Mouse (Mus musculus) forebrain, embryonic 10.5 days (tissue): ENCODE results near the gene Vdr. TPM values are rescaled to one million over a fixed set of nuclear protein-coding genes. Genes with fewer than 3 reads are reported as not detected.
A peak's percentile ranks its signal among the peaks of the same experiment; 100 is the strongest.

Source experiments
- DNase-seq: peaks from one replicate; pipeline ENCODE4 v3.0.0-alpha.2; 2017; ENCODE audit warnings: low spot score; ENCODE audit errors: extremely low spot score
- H3K27ac ChIP-seq: fragments of 300-500 bp; sonication (generic); 2 replicates; pipeline ENCODE4 v1.5.1; 2016; ENCODE audit warnings: mild to moderate bottlenecking
- H3K27me3 ChIP-seq: fragments of 300-500 bp; sonication (generic); 2 replicates; pipeline ENCODE4 v1.6.1; 2016; ENCODE audit warnings: mild to moderate bottlenecking; ENCODE audit not compliant: poor library complexity, severe bottlenecking
- H3K36me3 ChIP-seq: fragments of 300-500 bp; sonication (generic); replicated peaks from 2 replicates; pipeline ENCODE4 v1.6.1; 2016; ENCODE audit warnings: mild to moderate bottlenecking, moderate library complexity
- H3K4me1 ChIP-seq: fragments of 300-500 bp; sonication (generic); 2 replicates; pipeline ENCODE4 v1.6.1; 2016
- H3K4me3 ChIP-seq: fragments of 300-500 bp; sonication (generic); 2 replicates; pipeline ENCODE4 v1.5.1; 2016; ENCODE audit warnings: mild to moderate bottlenecking, moderate library complexity
- H3K9me3 ChIP-seq: fragments of 300-500 bp; sonication (generic); 2 replicates; pipeline ENCODE4 v1.6.1; 2016; ENCODE audit warnings: mild to moderate bottlenecking, moderate library complexity
- WGBS: fragments of 180-500 bp; shearing (Covaris S2); methylation state at CpG from one replicate; pipeline ENCODE4 v1.1.7; 2016; 5-methylcytosine and 5-hydroxymethylcytosine counted together
- polyA plus RNA-seq: library from polyadenylated mRNA; unstranded; fragments of >200 nt; fragmentation: Nextera tagmentation; extraction: Ambion mirVana; gene quantifications from 2 replicates; pipeline ENCODE4 v1.2.1, GENCODE M21; 2016

Gene Vdr
- polyA plus RNA-seq, 1 experiment from 2014 or later = 0.67 TPM

DNA sequence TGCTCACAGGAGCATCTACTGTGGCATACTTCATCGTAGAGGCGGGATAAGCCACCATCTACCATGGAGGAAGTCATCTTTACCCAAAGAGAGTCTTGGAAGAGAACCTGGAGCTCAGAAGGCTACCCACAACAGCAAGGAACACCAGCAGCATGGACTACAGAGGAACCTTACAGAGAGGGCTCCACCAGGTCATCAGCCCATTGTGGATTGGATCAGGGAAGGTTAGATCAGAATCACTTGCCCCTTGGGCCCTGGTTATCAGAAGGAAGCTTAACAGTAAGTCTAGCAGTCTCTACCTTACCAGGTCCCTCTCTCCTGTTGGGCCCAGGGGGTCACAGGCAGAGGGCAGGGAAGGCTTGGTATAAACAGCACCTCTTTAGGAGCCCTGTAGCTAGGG, 71.4 kb downstream of the Vdr start:
- no peaks in the 10 kb centered on the region for H3K36me3 ChIP-seq
- DNase-seq = no peak
- H3K4me1 ChIP-seq = peaks cover 45% of the 10 kb centered on the region
- H3K27ac ChIP-seq = peak overlapping the region; percentile 26; the same call in 1 of the 2 replicates
- WGBS = 91% methylated on average over 2 of the region's 2 CpGs
- H3K9me3 ChIP-seq = no peaks in the 10 kb centered on the region
- H3K27me3 ChIP-seq = peaks cover 8% of the 10 kb centered on the region
- no peak overlapping the region for H3K4me3 ChIP-seq

GRCm38 (mm10) chr15:97838395-97838794, 72.0 kb downstream of the Vdr start:
- Histone ChIP-seq H3K9me3 (no peaks in the 10 kb centered on the region), H3K36me3 (no peaks in the 10 kb centered on the region), H3K4me3 (no peak overlapping the region), H3K27me3 (peaks cover 14% of the 10 kb centered on the region), H3K4me1 (peaks cover 43% of the 10 kb centered on the region), H3K27ac (no peak overlapping the region)
- WGBS = 76% methylated on average over 4 of the region's 4 CpGs
- no peak for DNase-seq

DNA sequence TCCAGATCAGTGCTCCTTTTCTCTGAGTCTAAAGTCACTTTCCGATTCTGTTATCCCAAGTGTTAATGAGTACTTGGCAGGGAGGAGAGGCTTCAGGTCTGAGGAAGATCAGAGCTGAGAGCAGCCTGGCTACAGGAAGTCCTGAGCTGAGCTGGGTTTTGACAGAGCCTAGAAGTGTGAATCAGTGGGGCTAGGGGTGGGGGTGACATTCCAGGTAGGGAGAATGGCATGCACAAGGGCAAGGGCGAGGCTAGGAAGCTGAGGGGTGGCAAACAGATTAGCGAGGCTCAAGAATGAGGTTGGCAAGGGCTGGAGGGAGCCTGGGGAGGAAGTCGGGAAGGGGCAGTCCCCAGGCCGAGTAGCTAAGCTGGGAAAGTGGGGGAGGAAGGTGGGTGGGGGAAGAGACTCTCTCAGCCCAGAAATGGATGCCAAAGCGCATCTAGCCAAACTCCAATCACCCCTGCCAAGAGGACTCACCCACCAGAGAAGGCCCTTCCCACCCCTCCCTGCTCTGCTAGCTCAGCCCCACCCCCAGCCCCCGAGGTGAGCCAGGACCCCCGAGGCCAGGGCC, 72.9 kb downstream of the Vdr start:
- peaks cover 22% of the 10 kb centered on the region for H3K27me3 ChIP-seq
- peak overlapping the region; percentile 58 for H3K27ac ChIP-seq
- 26% methylated on average over 8 of the region's 8 CpGs for WGBS
- H3K4me1 ChIP-seq = peaks cover 50% of the 10 kb centered on the region
- DNase-seq = no peak
- no peak overlapping the region for H3K4me3 ChIP-seq
- H3K36me3 ChIP-seq = no peaks in the 10 kb centered on the region
- H3K9me3 ChIP-seq = no peaks in the 10 kb centered on the region

GRCm38 (mm10) chr15:97836894-97837247, 73.6 kb downstream of the Vdr start:
- Histone ChIP-seq H3K9me3 (no peaks in the 10 kb centered on the region), H3K4me3 (no peak overlapping the region), H3K27ac (no peak overlapping the region), H3K4me1 (peaks cover 57% of the 10 kb centered on the region), H3K36me3 (no peaks in the 10 kb centered on the region), H3K27me3 (peaks cover 27% of the 10 kb centered on the region)
- no peak for DNase-seq
- WGBS = 80% methylated on average over 8 of the region's 8 CpGs

DNA sequence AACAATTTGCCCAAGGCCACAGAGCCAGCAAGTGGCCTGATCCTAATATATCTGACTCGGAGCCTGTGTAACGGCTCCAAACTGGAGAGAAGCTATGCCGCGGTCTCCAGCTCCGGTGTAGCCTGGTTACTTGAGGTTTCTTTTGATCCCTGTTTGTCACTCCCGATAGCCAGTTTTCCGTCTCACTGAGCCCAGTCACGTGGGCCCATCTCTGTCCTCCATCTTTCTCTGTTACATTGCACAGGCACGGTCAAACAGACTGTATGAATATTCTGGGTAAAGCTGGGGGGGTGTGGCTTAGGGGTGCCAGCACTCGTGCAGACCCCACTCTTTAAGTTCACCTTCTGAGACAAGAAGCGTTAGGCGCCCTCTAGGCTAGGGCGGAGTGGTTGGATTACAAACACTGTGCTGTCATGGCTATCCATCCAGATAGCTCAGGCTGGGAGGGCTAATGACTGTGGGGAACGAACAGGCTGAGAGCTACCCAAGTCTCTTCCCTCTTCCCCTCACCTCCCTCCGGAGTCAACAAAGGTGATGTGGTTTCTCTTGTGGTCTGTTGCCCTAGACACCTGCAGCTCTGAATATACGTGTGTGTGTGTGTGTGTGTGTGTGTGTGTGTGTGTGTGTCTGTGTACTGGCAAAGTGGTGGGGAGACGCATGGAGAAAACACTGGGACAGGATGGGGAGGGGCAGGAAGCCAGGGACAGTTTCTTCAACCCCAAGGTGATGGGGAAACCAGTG, 74.1 kb downstream of the Vdr start:
- no peaks in the 10 kb centered on the region for H3K36me3 ChIP-seq
- H3K4me3 ChIP-seq = no peak overlapping the region
- WGBS = 57% methylated on average over 17 of the region's 17 CpGs
- no peaks in the 10 kb centered on the region for H3K9me3 ChIP-seq
- no peak for DNase-seq
- H3K27ac ChIP-seq = no peak overlapping the region
- H3K4me1 ChIP-seq = peaks cover 62% of the 10 kb centered on the region
- peaks cover 27% of the 10 kb centered on the region for H3K27me3 ChIP-seq

DNA sequence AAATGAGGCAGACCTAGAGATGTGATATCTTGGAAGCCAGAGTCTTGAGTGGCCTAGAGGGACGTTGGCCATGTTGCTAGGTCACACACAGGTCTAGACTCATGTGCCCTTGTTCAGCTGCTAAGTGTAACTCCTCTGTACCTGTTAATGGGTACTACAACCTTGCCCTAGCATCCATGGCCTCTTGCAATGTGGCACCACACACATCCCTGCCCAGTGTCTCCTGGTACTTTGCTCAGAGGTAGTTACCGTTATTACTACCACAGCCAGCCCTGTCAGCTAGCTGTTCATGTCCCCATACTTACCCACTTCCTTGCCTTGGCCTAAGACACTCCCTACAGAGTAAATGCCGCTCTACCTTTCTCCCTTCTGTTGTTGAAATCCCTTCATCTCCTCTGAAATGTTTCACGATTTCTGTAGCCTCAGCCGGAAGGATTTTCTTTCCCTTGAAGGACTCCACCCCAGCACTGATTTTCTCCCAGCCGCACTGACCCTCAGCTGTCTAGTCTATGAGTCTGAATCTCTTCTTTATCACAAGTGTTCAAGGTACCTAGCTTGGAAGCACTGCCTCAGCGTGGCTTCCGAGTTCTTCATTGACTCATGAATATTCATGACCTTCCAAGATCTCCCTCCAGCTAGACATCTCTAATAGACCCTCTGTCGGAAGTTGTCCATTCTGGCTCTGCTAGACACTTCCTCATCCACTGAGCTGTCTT, 77.5 kb downstream of the Vdr start:
- no peak for DNase-seq
- peaks cover 68% of the 10 kb centered on the region for H3K4me1 ChIP-seq
- H3K27ac ChIP-seq = peak overlapping the region; percentile 99; the same call in 1 of the 2 replicates
- peaks cover 40% of the 10 kb centered on the region for H3K27me3 ChIP-seq
- H3K9me3 ChIP-seq = no peaks in the 10 kb centered on the region
- WGBS = 60% methylated on average over 9 of the region's 9 CpGs
- no peaks in the 10 kb centered on the region for H3K36me3 ChIP-seq
- no peak overlapping the region for H3K4me3 ChIP-seq

DNA sequence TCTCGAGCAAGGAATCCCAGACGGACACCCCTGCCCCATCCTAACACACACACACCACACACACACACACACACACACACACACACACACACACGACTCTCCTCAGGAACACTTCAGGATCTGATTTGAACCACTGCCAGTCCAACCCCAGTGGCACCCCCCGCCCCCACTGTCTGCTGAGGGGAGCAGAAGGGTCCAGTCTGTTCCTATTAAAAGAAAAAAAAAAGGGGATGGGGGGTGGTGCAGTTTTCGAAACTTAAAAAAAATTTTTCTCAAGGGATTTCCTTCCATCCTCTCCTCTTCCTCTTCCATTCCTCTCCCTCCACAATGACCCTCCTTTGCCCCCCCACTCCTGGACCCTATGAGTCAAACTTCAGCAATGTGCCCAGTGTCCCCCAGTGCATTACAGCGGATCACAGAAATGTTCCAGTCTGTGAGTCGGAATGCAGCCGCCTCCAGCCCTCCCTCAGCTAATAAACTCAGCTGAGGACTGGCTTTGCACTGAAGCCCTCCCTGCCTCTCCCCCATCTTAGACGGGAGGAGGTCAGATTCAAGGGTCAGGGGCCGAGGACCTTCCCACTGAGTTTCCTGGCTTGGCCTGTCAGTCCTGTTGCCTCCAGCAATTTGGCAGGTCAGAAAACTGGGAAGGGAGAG, 78.3 kb downstream of the Vdr start:
- DNase-seq = peak; percentile 52
- Histone ChIP-seq H3K4me3 (peak overlapping the region; percentile 96), H3K27me3 (peaks cover 41% of the 10 kb centered on the region), H3K4me1 (peaks cover 65% of the 10 kb centered on the region), H3K9me3 (no peaks in the 10 kb centered on the region), H3K27ac (peak overlapping the region; percentile 99), H3K36me3 (no peaks in the 10 kb centered on the region)
- 8% methylated on average over 10 of the region's 10 CpGs for WGBS

- peak; percentile 78 for DNase-seq
- H3K4me1 ChIP-seq = peaks cover 69% of the 10 kb centered on the region
- H3K27ac ChIP-seq = peak overlapping the region; percentile 99
- H3K4me3 ChIP-seq = peak overlapping the region; percentile 96
- H3K36me3 ChIP-seq = peaks cover 2% of the 10 kb centered on the region
- H3K27me3 ChIP-seq = peaks cover 48% of the 10 kb centered on the region
- no peaks in the 10 kb centered on the region for H3K9me3 ChIP-seq
- under 1% methylated on average over 81 of the region's 84 CpGs for WGBS
Observed at GRCm38 (mm10) chr15:97831242-97831986, 79.0 kb downstream of the Vdr start.

DNA sequence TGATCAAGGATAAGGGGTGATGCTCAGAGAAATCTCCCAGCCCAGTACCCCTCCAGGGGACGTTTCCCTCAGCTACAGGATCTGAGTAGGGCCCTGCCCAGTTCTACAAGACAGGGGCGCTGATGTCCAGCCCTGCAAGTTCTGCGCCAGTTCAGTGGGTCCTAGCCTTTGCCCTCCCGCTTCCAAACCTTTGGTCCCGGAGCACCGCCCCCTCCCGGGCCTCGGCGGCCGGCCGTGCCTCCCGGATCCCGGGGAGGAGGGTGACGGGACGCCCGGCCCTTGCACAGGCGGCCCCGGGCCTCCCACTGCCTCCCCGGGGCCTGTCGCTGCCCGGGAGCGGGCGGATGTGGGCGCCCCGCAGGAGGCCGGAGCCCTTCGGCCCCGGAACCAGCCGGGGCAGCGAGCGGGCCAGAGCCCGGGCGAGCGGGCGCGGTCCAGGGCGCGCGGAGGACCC, 79.6 kb downstream of the Vdr start:
- WGBS = under 1% methylated on average over 39 of the region's 39 CpGs
- Histone ChIP-seq H3K4me1 (peaks cover 70% of the 10 kb centered on the region), H3K27me3 (peaks cover 54% of the 10 kb centered on the region), H3K27ac (peak overlapping the region; percentile 99), H3K4me3 (peak overlapping the region; percentile 96), H3K36me3 (peaks cover 4% of the 10 kb centered on the region), H3K9me3 (no peaks in the 10 kb centered on the region)
- peak; percentile 50 for DNase-seq

GRCm38 (mm10) chr15:97830253-97830787, 80.1 kb downstream of the Vdr start:
- Histone ChIP-seq H3K36me3 (peaks cover 6% of the 10 kb centered on the region), H3K4me1 (peaks cover 75% of the 10 kb centered on the region), H3K27me3 (peaks cover 58% of the 10 kb centered on the region), H3K27ac (peak overlapping the region; percentile 99), H3K9me3 (no peaks in the 10 kb centered on the region), H3K4me3 (peak overlapping the region; percentile 96)
- WGBS = 10% methylated on average over 12 of the region's 12 CpGs
- DNase-seq = no peak

- H3K27me3 ChIP-seq = peaks cover 60% of the 10 kb centered on the region
- WGBS = 50% methylated on average over 2 of the region's 2 CpGs
- H3K9me3 ChIP-seq = no peaks in the 10 kb centered on the region
- DNase-seq = no peak
- H3K4me1 ChIP-seq = peaks cover 82% of the 10 kb centered on the region
- peak overlapping the region; percentile 96 for H3K4me3 ChIP-seq
- peak overlapping the region; percentile 56; the same call in 1 of the 2 replicates for H3K27ac ChIP-seq
- peaks cover 6% of the 10 kb centered on the region for H3K36me3 ChIP-seq
Observed at GRCm38 (mm10) chr15:97829432-97829831, 81.0 kb downstream of the Vdr start.

GRCm38 (mm10) chr15:97828901-97829338, 81.5 kb downstream of the Vdr start:
- peak overlapping the region; percentile 56; the same call in 1 of the 2 replicates for H3K27ac ChIP-seq
- peaks cover 60% of the 10 kb centered on the region for H3K27me3 ChIP-seq
- peaks cover 10% of the 10 kb centered on the region for H3K36me3 ChIP-seq
- no peaks in the 10 kb centered on the region for H3K9me3 ChIP-seq
- DNase-seq = no peak
- H3K4me3 ChIP-seq = peak overlapping the region; percentile 96
- H3K4me1 ChIP-seq = peaks cover 87% of the 10 kb centered on the region
- 51% methylated on average over 5 of the region's 5 CpGs for WGBS
